Mouse (Mus musculus): ENCODE measurements around the gene Cdca5.
"Not testable (repeated sequence)": the region's sequence is repeated elsewhere in the genome, so short reads cannot be mapped to it uniquely, and the experiment has no call there.

Gene Cdca5

DNA sequence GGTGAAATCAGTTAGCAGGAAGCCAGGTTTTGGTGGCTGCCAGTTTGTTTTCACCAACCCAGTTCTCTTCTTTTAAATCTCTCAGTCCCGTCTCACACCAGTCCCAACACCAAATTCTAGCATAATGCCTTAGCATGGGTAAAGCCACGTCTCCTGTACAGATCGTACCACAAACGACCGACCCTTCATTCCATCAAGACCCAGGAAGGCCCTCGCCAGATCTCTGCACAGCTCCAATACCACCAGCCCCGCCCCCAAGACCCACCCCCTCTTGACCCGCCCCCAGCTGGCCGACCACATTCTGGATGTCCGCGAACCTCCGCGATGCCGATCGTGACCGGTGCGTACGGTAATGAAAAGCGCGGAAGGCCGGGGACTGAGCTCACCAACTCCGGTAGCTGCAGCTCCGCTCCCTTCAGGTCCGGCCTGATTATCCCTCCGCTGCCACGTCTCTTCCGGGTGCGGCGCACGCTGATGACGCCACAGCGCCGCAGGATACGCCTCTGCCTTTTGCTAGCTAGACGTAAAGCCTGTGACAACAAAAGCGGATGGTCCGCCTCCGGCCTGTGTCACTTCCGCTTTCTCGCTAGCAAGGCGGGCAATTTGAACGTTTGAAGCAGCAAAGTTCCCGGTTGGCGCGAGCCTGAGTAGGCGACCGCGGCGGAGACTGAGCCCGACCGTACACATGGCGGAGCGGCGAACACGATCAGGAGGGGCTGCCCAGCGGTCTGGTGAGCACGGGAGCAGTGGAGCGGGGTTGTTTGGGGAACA, at the start of gene Cdca5, which contains the start of gene Zfpl1:
Gene Cdca5 (plus strand): TSS at position 506 of the 771 bp plus-strand sequence.
Gene Zfpl1 (minus strand): TSS at position 479 of the 771 bp plus-strand sequence.
- peak; percentile 98 for DNase-seq

DNA sequence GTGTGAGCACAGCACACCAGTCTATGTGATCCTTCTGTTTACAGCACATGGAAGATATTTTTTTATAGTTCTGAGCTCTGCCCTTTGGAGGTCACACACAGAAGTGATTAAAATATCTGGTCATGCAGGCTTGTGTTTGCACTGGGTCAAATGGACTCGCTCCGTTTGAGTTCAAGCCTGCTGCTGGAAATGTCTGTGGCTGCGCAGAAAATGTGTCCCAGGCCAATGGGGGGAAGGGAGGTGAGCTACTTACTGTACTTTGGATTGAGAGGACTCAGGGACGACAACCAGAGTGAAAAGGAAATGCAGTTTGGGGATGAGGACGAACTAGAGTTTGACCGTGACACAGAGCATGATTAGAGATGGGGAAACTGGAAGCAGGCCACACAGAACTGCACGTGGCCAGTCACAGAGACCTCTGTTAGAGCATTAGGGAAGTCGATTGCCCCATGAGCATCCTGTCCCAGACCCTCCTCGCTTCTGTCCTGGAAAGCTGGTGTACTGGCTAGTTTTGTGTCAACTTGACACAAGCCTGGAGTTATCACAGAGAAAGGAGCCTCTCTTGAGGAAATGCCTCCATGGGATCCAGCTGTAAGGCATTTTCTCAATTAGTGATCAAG, 48.7 kb upstream of the Cdca5 start:
- DNase-seq = no peak

DNA sequence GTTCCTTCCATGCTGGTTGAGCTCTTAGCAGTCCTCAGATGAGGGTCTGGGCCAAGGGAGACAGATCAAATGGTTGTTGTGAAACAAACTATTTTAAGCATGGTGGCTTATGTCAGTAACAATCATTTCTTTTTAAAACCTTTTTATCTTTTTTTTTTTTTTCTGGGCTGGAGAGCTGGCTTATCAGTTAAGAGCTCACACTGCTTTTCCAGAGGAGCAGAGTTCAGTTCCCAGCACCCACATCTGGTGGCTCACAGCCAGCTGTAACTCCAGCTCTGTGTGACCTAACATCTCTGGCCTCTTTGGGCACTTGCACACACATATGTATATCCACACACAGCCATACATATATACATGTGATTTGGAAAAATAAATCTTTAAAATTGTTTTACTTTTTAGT, 47.1 kb upstream of the Cdca5 start:
- no peak for DNase-seq

DNA sequence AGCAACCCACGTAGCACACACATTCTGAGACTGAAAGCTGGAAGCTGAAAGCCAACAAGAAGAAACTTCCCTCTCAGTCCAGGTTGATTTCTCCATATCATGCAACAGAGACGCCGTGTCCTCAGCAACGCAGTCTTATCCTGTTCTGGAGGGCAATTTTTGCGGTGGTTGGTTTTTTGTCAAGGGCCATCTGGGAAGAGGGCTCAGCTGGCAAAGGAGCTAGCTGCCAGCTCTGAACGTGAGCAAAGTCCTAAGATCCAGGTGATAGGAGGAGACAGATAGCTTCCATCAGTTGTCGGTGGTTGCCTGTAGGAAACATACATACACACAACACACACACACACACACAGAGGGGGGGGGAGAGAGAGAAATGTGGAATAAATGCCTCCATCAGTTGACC, 46.5 kb upstream of the Cdca5 start:
- DNase-seq = no peak

DNA sequence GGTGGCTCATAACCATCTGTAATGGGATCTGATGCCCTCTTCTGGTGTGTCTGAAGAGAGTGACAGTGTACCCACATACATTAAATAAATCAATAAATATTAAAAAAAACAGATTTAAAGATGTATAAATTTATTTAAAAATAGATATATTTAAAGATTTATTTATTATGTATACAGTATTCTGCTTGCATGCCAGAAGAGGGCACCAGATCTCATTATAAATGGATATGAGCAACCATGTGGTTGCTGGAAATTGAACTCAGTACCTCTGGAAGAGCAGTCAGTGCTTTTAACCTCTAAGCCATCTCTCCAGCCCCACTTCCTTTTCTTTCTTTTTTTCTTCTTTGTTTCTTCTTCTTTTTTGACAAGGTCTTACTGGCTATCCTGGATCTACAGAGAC, 44.8 kb upstream of the Cdca5 start:
- DNase-seq = no peak

DNA sequence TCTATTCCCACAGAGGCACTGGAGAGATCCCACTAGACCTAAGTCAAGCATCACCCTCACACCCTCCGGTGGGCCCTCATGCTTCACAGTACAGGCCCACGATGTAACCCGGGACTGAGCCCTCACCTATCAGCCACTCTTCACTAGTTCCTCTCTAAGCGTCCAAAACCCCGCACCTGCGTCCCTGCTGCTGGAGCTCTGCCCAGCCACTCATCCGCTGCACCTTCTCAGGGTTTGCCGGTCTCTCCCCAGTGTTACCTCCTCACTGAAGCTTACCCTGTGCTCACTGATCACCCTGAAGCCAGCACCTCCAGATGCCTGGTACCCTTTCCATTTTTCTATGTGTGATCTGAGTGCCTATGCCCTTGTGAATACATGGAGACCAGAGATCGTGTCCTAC, 42.5 kb upstream of the Cdca5 start:
- peak; percentile 33 for DNase-seq

DNA sequence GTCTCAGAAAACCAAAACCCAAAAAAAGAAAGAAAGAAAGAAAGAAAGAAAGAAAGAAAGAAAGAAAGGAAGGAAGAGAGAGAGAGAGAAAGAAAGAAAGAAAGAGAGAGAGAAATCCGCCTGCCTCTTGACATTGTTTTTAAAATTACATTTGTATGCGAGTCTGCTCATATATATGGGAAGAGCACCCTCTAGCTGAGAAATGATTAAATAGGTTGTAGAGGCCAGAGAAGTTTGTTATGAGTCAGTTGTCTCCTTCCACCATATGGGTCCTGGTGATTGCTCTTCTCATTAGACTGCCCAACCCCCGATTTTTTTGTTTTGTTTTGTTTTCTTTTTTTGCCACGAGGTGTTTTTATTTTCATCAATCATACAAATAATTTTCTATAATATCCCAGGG, 40.7 kb upstream of the Cdca5 start:
- DNase-seq = not testable (repeated sequence)

DNA sequence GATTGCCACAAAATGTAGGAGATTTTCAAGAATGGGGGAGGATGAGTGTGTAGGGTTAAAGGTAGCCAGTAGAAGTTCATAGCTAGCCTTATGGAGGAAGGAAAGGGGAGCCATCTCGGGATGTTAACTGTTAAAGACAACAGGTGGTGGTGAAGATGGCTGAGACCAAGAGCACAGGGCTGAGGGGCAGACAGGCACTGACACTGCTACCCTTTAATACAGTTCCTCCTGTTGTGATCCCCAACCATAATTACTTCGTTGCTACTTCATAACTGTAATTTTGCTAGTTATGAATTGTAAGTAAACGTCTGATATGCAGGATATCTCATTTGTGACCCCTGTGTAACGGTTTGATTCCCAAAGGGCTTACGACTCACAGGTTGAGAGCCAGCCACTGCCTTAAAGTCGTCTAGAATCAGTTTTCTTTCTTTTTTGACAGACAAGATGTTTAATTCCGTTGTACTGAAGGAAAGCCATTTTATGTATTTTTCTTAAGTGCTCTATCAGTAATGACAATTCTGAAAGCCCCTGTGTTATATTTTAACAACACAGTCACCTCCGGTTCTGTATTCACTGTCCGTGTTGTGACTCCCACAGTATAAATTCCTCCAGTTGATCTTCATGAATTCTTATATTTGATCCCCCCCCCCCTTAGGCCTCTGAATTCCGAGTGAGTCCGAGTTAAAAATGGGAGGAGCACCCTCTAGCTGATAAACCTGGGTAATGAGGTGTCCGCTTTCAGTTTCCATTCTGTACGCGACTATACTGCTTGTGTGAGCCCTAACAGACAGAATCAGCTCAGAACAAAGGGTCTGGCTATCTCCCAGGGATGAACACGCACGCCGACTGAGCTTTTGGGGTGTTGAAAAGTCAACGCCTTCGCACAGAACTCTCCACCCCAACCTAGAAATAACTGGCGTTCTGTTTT, 39.2 kb upstream of the Cdca5 start:
- peak; percentile 24 for DNase-seq

DNA sequence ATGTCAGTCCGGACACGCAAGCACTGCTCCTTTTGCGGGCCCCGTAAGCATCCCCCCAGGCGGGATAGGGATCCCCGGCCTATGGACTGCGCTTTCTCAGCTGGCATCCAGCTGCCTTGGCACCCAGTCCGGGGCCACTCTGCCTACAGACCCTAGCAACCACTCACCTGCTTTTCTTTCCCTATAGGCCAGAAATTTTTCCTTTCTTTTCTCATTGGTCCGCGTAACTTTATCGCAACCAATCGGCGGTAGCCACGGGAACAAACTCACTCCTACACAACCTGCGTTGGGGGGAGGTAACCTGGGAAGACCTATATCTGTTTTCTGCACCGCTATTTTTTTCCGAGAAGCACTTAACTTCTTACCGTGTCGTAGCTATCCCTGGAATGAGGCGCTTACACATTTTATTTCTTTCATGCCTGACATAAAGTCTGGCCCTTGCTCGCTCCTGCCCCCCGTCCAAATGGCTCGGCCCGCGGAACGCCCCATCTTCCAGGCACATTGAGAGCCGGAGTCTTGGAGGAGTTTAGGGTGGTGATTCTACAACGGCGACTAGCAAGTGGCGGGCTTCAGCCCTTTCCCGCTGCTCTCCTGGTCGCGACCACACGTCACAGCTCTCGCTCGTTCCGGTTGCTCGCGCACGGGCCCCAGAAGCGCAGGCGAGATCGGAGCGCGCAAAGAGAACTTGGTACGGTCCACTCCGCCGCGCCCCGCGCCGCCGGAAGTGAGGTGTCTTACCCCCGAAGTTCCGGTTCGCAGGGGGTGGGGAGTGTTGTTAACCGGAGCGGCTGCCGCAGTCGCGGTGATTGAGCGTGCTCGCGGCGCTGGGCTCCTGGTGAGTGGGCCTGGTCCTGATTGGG, 38.3 kb upstream of the Cdca5 start, which contains the start of gene Syvn1:
Gene Syvn1 (plus strand): TSS at position 283 of the 860 bp plus-strand sequence.
- peak; percentile 94 for DNase-seq

DNA sequence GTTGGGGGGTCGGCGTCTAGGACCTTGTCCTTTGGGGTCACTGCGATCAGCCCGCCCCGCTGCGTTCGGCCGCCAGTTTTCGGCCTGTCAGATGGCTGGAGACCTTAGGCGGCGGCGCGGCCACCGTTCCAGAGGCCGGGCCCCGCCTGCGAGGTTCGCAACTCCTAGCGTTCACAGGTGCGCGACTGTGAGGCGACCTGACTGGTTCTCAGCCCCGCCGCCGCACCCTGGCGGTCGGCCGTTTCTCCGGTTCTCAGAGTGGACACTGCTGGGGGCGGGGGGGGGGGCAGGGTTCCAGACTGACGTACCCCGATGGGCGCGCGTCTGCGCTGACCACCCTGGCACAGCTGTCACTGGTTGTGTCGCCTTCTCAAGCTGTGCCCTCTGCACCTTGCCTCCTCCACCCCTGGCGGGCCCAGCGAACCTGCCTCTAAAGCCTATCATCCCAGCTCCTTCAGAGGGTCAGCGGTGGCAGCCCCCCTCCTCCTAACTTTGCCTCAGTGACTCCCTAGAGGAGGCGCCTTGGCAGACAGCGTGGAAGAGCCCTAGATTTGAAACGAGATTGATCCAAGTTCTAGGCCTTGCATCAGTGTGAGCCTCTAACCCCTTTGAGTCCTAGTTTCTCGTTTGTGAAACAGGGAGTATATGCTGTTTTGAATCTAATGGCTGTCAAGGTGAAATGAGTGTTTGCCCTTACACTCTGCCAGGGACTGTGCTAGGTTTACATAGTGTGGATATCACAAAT, 37.5 kb upstream of the Cdca5 start:
- peak; percentile 73 for DNase-seq

DNA sequence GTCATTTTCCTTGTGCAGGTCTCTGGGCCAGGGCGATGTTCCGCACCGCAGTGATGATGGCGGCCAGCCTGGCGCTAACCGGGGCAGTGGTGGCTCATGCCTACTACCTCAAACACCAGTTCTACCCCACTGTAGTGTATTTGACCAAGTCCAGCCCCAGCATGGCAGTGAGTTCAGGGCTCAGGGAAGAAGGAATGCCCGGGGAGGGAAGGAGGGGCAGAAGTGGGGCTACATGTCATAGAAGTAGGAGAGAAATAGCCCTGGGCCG, 37.0 kb upstream of the Cdca5 start:
- DNase-seq = peak; percentile 50

DNA sequence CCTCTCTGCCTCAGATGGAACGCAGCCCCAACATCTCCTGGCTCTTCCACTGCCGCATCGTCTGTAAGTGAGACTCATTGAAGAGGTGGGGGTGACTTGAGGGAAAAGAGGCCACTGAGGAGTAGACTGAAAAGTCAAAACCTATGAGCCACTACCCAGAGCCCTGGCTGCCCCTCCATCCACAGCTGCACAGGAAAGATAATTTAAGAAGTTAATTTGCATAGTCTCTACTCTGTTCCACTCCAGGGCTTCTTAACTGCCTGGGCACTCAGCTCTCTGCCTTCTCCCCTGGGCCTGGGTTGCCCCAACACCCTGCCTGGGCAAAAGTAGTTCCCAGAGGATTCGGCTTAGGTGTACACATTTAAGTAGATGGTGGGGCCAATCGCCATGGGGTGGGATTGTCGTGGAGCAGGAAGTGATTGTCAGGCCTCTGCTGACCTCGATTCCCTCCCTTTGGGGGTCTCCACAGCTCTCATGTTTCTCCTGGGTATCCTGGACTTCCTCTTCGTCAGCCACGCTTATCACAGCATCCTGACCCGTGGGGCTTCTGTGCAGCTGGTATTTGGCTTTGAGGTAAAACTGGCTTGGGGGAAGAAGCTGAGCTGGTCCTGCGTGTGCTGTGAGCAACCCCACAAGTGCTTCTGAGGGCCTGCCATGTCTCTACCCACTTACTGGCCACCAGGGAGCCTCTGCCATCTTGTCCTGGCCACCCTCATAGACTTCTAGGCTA, 35.9 kb upstream of the Cdca5 start:
- peak; percentile 35 for DNase-seq

DNA sequence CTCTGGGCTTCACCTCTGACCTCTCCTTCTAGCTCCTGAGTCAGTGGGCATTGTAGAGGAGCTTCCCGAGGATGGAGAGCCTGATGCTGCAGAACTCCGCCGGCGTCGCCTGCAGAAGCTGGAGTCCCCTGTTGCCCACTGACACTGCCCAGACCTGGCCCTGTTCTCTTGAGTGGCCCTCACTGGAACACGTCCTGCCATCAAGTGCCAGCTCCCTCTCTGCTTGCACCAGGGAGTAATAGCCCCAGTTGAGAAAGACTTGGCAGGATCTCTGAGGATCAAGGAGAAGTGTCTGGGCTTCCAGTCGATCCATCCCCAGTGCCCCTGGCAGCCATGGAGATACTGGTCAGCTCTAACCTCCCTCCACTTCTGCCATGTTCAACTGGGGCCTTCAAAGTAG, 32.3 kb upstream of the Cdca5 start:
- peak; percentile 25 for DNase-seq

DNA sequence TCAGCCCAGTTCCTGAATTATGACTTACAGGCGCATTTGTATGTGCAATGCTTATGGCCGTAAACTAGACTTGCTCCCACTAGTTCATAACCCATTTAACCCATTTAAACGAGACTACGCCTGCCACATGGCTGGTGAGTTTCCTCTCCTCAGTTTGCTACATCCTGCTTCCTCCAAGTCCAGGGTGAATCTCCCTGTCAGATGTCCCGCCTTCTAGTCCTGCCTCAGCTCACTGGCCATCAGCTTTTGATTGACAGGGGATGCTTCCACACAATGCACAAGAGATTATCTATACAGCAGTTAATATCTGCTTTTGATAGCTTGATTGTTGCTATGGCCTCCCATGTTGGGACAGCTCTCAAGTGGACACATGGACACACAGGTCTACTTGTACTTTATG, 30.5 kb upstream of the Cdca5 start:
- DNase-seq = peak; percentile 18

DNA sequence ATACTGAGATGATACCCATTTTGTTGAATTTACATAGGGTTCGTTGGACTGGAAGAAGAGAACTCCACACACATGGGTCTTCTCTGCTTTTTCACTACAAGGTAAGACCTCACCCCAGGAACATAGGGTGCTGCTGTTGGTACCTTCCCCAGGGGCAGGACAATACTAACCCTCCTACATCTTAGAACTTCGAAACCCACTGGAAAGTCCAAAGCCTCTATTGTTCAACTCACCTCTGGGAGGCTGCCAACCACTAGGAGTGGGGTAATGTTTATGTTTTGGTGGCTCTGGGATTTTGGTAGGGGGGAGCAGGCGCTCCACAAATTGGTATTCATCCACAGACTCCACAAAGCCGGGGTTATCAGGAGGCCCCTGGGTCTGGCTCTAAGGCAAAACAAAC, 28.1 kb upstream of the Cdca5 start:
- DNase-seq = peak; percentile 56

DNA sequence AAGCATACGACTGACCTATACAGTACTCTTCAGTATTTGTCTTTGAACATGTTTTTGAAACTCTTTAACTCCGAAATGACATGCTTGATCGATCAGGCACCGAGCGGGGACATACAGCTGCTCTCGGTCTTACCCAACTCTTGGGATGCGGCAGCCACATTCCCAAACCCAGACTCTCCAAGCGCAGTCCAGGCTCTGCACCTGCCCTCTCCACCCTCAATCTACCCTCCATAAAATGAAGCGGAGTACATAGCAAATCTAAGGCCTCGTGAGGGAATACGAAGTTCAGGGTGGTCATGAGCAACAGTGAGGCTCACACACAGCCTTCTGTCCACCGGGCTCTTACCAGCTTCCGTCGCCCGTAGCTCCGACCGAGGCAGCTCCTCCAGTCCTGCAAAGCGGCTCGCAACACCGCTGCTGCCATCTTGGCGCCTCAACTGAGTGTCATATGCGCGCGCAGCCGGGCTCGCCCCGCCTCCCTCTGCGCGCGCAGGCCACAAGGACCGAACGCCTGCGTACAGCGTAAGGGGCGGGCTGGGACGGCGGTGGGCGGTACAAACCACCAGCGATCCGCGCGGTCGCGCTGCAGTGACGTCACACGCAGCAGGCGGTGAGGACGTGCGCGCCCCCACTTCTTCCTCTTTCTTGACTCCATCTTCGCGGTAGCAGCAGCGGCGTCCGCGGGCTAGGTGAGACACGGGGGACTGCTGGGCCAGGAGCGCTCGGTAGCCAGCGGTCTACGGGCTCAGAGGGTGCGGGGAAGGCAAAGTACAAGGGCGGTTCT, 27.3 kb upstream of the Cdca5 start, which contains the start of the genes Mrpl49 and Fau:
Gene Mrpl49 (minus strand): TSS at position 473 of the 784 bp plus-strand sequence.
Gene Fau (plus strand): TSS at position 532 of the 784 bp plus-strand sequence.
- DNase-seq = peak; percentile 99

DNA sequence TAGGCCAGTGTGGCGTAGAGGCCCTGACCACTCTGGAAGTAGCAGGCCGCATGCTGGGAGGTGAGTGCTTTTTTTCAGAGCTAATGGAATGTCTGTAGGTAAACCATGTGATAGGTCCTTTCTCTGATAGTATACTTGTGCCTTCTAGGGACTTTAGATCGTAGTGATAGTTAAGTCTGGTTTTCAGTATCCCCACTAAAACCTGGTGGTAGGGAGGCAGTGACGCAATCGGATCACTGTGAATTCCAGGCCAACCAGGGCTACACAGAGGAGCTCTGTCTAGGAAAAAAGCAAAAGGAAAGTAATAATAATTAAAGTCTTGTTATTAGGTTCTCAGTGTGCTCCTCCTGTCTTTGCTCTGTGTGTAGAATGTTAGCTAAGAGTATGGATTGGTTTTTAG, 26.3 kb upstream of the Cdca5 start:
- no peak for DNase-seq

DNA sequence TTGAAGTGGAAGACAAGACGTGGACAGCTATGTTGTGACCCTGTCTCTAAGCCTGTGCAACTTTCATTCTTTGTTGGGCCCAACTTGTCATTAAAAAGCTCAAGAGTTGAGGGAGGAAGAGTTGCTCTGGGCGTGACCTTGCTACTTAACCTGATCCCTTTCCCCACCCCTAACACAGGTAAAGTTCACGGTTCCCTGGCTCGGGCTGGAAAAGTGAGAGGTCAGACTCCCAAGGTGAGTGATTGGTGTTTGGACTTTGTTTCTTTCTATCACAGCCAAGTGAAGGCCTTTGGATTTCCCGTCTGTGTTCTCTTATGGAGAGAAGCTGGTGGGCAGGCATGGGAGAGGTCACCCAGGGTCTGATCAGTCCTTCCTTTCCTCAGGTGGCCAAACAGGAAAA, 25.8 kb upstream of the Cdca5 start:
- DNase-seq = peak; percentile 37

DNA sequence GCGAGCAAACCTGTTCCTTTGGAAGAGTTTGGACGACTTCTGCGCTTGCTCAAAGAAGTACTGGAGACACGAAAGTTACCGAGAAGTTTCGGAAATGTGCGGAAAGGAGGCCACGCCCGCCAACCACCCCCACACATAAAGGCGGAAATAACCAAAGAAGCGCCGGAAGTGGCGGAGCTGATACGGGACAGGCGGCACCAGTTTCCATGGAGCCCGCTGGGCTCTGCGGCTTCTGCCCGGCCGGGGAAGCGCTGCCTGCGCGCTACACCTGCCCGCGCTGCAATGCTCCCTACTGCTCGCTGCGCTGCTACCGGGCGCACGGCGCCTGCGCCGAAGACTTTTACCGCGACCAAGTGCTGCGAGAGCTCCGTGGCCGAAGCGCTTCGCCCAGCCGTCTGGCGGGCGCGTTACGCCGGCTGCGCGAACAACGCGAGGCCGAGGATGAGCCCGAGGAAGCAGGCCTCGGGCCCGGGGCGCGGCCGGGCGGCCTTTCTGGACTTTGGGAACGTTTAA, 23.7 kb upstream of the Cdca5 start, which contains the start of gene Znhit2:
Gene Znhit2 (plus strand): TSS at position 172 of the 513 bp plus-strand sequence.
- peak; percentile 89 for DNase-seq
